Mouse (Mus musculus): ENCODE measurements at regions not wholly inside any gene's neighbourhood (a gene's known extent, or its start where the extent isn't known, plus 50 kb on each side); places are given as distances from the start of the nearest gene placed in this dataset.

GRCm38 (mm10) chr2:128324256-128325096, 198.6 kb downstream of the Bcl2l11 start:
- no peaks in the 10 kb centered on the region for H3K27me3 ChIP-seq (ENCODE audit: insufficient read depth, low read length)
- H3K4me3 ChIP-seq (ENCODE audit: low read depth, low read length) = no peak overlapping the region
- peak; percentile 47 for DNase-seq
- TF ChIP-seq CTCF (IDR thresholded peaks at IDR 0.05; ENCODE audit: low read depth) = no peak
- ATAC-seq = peak; percentile 66
- H3K9me3 ChIP-seq (ENCODE audit: low read length) = no peaks in the 10 kb centered on the region
- 45% methylated on average over 13 of the region's 13 CpGs for WGBS
- no peak overlapping the region for H3K9ac ChIP-seq
- H3K36me3 ChIP-seq (ENCODE audit: insufficient read depth) = no peaks in the 10 kb centered on the region
- no peak overlapping the region for H3K4me2 ChIP-seq (ENCODE audit: low read depth)
- H3K4me1 ChIP-seq (ENCODE audit: insufficient read depth) = peaks cover 6% of the 10 kb centered on the region; the same call in 1 of the 2 replicates
- H3K27ac ChIP-seq (ENCODE audit: low read depth, low read length) = 0 out of 2 replicates have a peak overlapping the region, but pooled peaks have one; percentile 15

GRCm38 (mm10) chr2:128325097-128325421, 199.2 kb downstream of the Bcl2l11 start:
- DNase-seq = no peak
- H3K4me1 ChIP-seq (ENCODE audit: insufficient read depth) = peaks cover 6% of the 10 kb centered on the region; the same call in 1 of the 2 replicates

GRCm38 (mm10) chr2:128325456-128325855, 199.6 kb downstream of the Bcl2l11 start:
- no peak overlapping the region for H3K4me3 ChIP-seq (ENCODE audit: low read depth, low read length)

More at GRCm38 (mm10) chr2:128325097-128325421, 199.2 kb downstream of the Bcl2l11 start:
- Histone ChIP-seq H3K4me2 (ENCODE audit: low read depth) (no peak overlapping the region), H3K36me3 (ENCODE audit: insufficient read depth) (no peaks in the 10 kb centered on the region), H3K27ac (ENCODE audit: low read depth, low read length) (0 out of 2 replicates have a peak overlapping the region, but pooled peaks have one; percentile 15), H3K4me3 (ENCODE audit: low read depth, low read length) (no peak overlapping the region), H3K27me3 (ENCODE audit: insufficient read depth, low read length) (no peaks in the 10 kb centered on the region), H3K9ac (no peak overlapping the region), H3K9me3 (ENCODE audit: low read length) (no peaks in the 10 kb centered on the region)
- ATAC-seq = no peak
- TF ChIP-seq CTCF (IDR thresholded peaks at IDR 0.05; ENCODE audit: low read depth) = no peak
- WGBS = 36% methylated on average over 4 of the region's 4 CpGs

GRCm38 (mm10) chr2:128330833-128331232, 205.0 kb downstream of the Bcl2l11 start:
- Histone ChIP-seq H3K27me3 (ENCODE audit: insufficient read depth, low read length) (no peaks in the 10 kb centered on the region), H3K9me3 (ENCODE audit: low read length) (no peaks in the 10 kb centered on the region), H3K4me3 (ENCODE audit: low read depth, low read length) (no peak overlapping the region), H3K27ac (ENCODE audit: low read depth, low read length) (no peak overlapping the region), H3K9ac (no peak overlapping the region), H3K36me3 (ENCODE audit: insufficient read depth) (no peaks in the 10 kb centered on the region), H3K4me1 (ENCODE audit: insufficient read depth) (no peaks in the 10 kb centered on the region), H3K4me2 (ENCODE audit: low read depth) (peak overlapping the region; percentile 27)
- no peak for DNase-seq
- 55% methylated on average over 9 of the region's 9 CpGs for WGBS
- TF ChIP-seq CTCF (IDR thresholded peaks at IDR 0.05; ENCODE audit: low read depth) = no peak
- ATAC-seq = no peak

More at GRCm38 (mm10) chr2:128325456-128325855, 199.6 kb downstream of the Bcl2l11 start:
- Histone ChIP-seq H3K9me3 (ENCODE audit: low read length) (no peaks in the 10 kb centered on the region), H3K4me1 (ENCODE audit: insufficient read depth) (peaks cover 6% of the 10 kb centered on the region; the same call in 1 of the 2 replicates), H3K27me3 (ENCODE audit: insufficient read depth, low read length) (no peaks in the 10 kb centered on the region), H3K9ac (no peak overlapping the region), H3K36me3 (ENCODE audit: insufficient read depth) (no peaks in the 10 kb centered on the region), H3K4me2 (ENCODE audit: low read depth) (no peak overlapping the region), H3K27ac (ENCODE audit: low read depth, low read length) (no peak overlapping the region)
- TF ChIP-seq CTCF (IDR thresholded peaks at IDR 0.05; ENCODE audit: low read depth) = no peak
- ATAC-seq = no peak
- DNase-seq = no peak
- WGBS = 93% methylated on average over 4 of the region's 4 CpGs

- H3K4me2 ChIP-seq (ENCODE audit: low read depth) = peak overlapping the region; percentile 27
These were observed 205.4 kb downstream of the Bcl2l11 start for GRCm38 (mm10) chr2:128331275-128331674.

GRCm38 (mm10) chr2:128331681-128332080, 205.8 kb downstream of the Bcl2l11 start:
- 16% methylated on average over 8 of the region's 8 CpGs for WGBS
- Histone ChIP-seq H3K36me3 (ENCODE audit: insufficient read depth) (no peaks in the 10 kb centered on the region), H3K4me1 (ENCODE audit: insufficient read depth) (no peaks in the 10 kb centered on the region), H3K4me2 (ENCODE audit: low read depth) (peak overlapping the region; percentile 27), H3K27ac (ENCODE audit: low read depth, low read length) (no peak overlapping the region), H3K9ac (no peak overlapping the region), H3K4me3 (ENCODE audit: low read depth, low read length) (no peak overlapping the region), H3K9me3 (ENCODE audit: low read length) (no peaks in the 10 kb centered on the region), H3K27me3 (ENCODE audit: insufficient read depth, low read length) (no peaks in the 10 kb centered on the region)
- no peak for TF ChIP-seq CTCF (IDR thresholded peaks at IDR 0.05; ENCODE audit: low read depth)
- DNase-seq (no peak), ATAC-seq (no peak)

More at GRCm38 (mm10) chr2:128331275-128331674, 205.4 kb downstream of the Bcl2l11 start:
- no peak overlapping the region for H3K4me3 ChIP-seq (ENCODE audit: low read depth, low read length)
- H3K4me1 ChIP-seq (ENCODE audit: insufficient read depth) = no peaks in the 10 kb centered on the region
- H3K9me3 ChIP-seq (ENCODE audit: low read length) = no peaks in the 10 kb centered on the region
- no peaks in the 10 kb centered on the region for H3K36me3 ChIP-seq (ENCODE audit: insufficient read depth)
- no peak overlapping the region for H3K9ac ChIP-seq
- DNase-seq (no peak), ATAC-seq (peak; percentile 81; the same call in 1 of the 2 replicates)
- no peak for TF ChIP-seq CTCF (IDR thresholded peaks at IDR 0.05; ENCODE audit: low read depth)
- H3K27ac ChIP-seq (ENCODE audit: low read depth, low read length) = no peak overlapping the region
- no peaks in the 10 kb centered on the region for H3K27me3 ChIP-seq (ENCODE audit: insufficient read depth, low read length)
- 15% methylated on average over 10 of the region's 10 CpGs for WGBS

- WGBS = 71% methylated on average over 10 of the region's 10 CpGs
These were observed 207.7 kb downstream of the Bcl2l11 start for GRCm38 (mm10) chr2:128333401-128334142.

More at GRCm38 (mm10) chr2:128333401-128334142, 207.7 kb downstream of the Bcl2l11 start:
- no peak for ATAC-seq
- no peaks in the 10 kb centered on the region for H3K27me3 ChIP-seq (ENCODE audit: insufficient read depth, low read length)
- no peaks in the 10 kb centered on the region for H3K4me1 ChIP-seq (ENCODE audit: insufficient read depth)
- H3K4me3 ChIP-seq (ENCODE audit: low read depth, low read length) = no peak overlapping the region
- H3K27ac ChIP-seq (ENCODE audit: low read depth, low read length) = no peak overlapping the region
- no peak for TF ChIP-seq CTCF (IDR thresholded peaks at IDR 0.05; ENCODE audit: low read depth)
- no peak for DNase-seq
- no peak overlapping the region for H3K9ac ChIP-seq
- no peaks in the 10 kb centered on the region for H3K36me3 ChIP-seq (ENCODE audit: insufficient read depth)
- H3K9me3 ChIP-seq (ENCODE audit: low read length) = no peaks in the 10 kb centered on the region
- H3K4me2 ChIP-seq (ENCODE audit: low read depth) = no peak overlapping the region
